In genomic region chr5:129051910-129052309, GRCm38 (mm10) we compare ENCODE assay signal across 34 mouse cellular contexts. TPM values are rescaled to one million over a fixed set of nuclear protein-coding genes. Genes with fewer than 3 reads are reported as not detected.
DNase-seq lines count a peak whose midpoint lies in the region; ATAC-seq and TF ChIP-seq lines count a peak whose summit lies in the region.
"Had no signal": no experiment of that assay in that cellular context is flagged by ENCODE, and none has a peak within 500 bp of the region (broad histone marks: within the 10 kb centered on the region; RNA-seq: fewer than 3 reads in every experiment).

No protein-coding gene starts in this region.

- 91% methylated on average over 3 of the region's 3 CpGs for WGBS in forebrain, postnatal 0 days
- 86% methylated on average over 3 of the region's 3 CpGs for WGBS in forebrain, embryonic 11.5 days
- 84% methylated on average over 3 of the region's 3 CpGs for WGBS in midbrain, postnatal 0 days
- WGBS in midbrain, embryonic 10.5 days, result 91% methylated on average over 3 of the region's 3 CpGs

- H3K9ac ChIP-seq in forebrain, postnatal 0 days, result no peak overlapping the region
- H3K9ac ChIP-seq in forebrain, embryonic 11.5 days (ENCODE audit: low read length), result no peak overlapping the region
- H3K9ac ChIP-seq in midbrain, postnatal 0 days (replicated peaks; ENCODE audit: low read length, poor library complexity, severe bottlenecking), result no peak overlapping the region
- H3K9ac ChIP-seq: embryonic facial prominence, embryonic 15.5 days; heart, embryonic 12.5 days; kidney, embryonic 15.5 days; limb, embryonic 15.5 days; liver, embryonic 13.5 days had no signal

- no peaks in the 10 kb centered on the region for H3K27me3 ChIP-seq in forebrain, postnatal 0 days (ENCODE audit: insufficient read depth, low read length)
- H3K27me3 ChIP-seq in forebrain, embryonic 11.5 days (ENCODE audit: control insufficient read depth, insufficient read depth, low read length), result no peaks in the 10 kb centered on the region
- no peaks in the 10 kb centered on the region for H3K27me3 ChIP-seq in midbrain, postnatal 0 days (ENCODE audit: insufficient read depth, low read length)
- no peaks in the 10 kb centered on the region; the same call in 1 of the 2 replicates for H3K27me3 ChIP-seq in midbrain, embryonic 10.5 days (ENCODE audit: low read depth, poor library complexity, severe bottlenecking)
- H3K27me3 ChIP-seq: embryonic facial prominence, embryonic 15.5 days; limb, embryonic 15.5 days; neural tube, embryonic 13.5 days had no signal

- no peak for DNase-seq in forebrain, postnatal 0 days
- DNase-seq in forebrain, embryonic 11.5 days (ENCODE audit: low spot score), result no peak
- no peak for DNase-seq in midbrain, postnatal 0 days (ENCODE audit: low spot score)
- DNase-seq in midbrain, embryonic 10.5 days (ENCODE audit: low spot score), result no peak
- peak; percentile 63 for DNase-seq in R1 (ENCODE audit: low read depth, low spot score)
- no peak for DNase-seq in frontal cortex, adult 2 months (ENCODE audit: extremely low spot score in 1 of 2, low spot score in 1 of 2)
- DNase-seq in lung, postnatal 14 days, result no peak
- DNase-seq: adrenal gland, adult 2 months; adrenal gland, postnatal 36 days; cerebellum, adult 2 months; cerebellum, postnatal 14 days; gastrocnemius, adult 2 months; gastrocnemius, postnatal 36 days; heart, adult 2 months; heart, postnatal 4 days; kidney, adult 11 months; kidney, postnatal 25 days; liver, embryonic 13.5 days; lung, adult 18-20 months; right cerebral cortex, postnatal 4 days had no signal

- no peak overlapping the region for H3K4me2 ChIP-seq in forebrain, postnatal 0 days (ENCODE audit: low read depth)
- no peak overlapping the region for H3K4me2 ChIP-seq in forebrain, embryonic 11.5 days (ENCODE audit: low read depth, low read length, severe bottlenecking)
- H3K4me2 ChIP-seq in midbrain, postnatal 0 days (ENCODE audit: low read depth, low read length, poor library complexity, severe bottlenecking), result no peak overlapping the region
- H3K4me2 ChIP-seq: embryonic facial prominence, embryonic 15.5 days; heart, embryonic 12.5 days; kidney, embryonic 15.5 days; limb, embryonic 15.5 days; liver, embryonic 13.5 days had no signal

- H3K4me1 ChIP-seq in forebrain, postnatal 0 days (ENCODE audit: insufficient read depth), result peaks cover 16% of the 10 kb centered on the region
- no peaks in the 10 kb centered on the region for H3K4me1 ChIP-seq in forebrain, embryonic 11.5 days (replicated peaks; ENCODE audit: control insufficient read depth, insufficient read depth, low read length)
- H3K4me1 ChIP-seq in midbrain, postnatal 0 days (ENCODE audit: insufficient read depth, low read length), result 0 out of 2 replicates have a peak, but pooled peaks cover 3% of the 10 kb centered on the region
- peaks cover 31% of the 10 kb centered on the region for H3K4me1 ChIP-seq in midbrain, embryonic 10.5 days
- H3K4me1 ChIP-seq: embryonic facial prominence, embryonic 15.5 days; heart, embryonic 12.5 days; kidney, embryonic 15.5 days; limb, embryonic 15.5 days; liver, embryonic 13.5 days had no signal

- no peak overlapping the region for H3K4me3 ChIP-seq in forebrain, postnatal 0 days (ENCODE audit: low read depth, low read length)
- no peak overlapping the region for H3K4me3 ChIP-seq in forebrain, embryonic 11.5 days (ENCODE audit: low read depth, low read length)
- H3K4me3 ChIP-seq in midbrain, postnatal 0 days (ENCODE audit: low read depth, low read length), result no peak overlapping the region
- H3K4me3 ChIP-seq in midbrain, embryonic 10.5 days, result no peak overlapping the region
- H3K4me3 ChIP-seq: embryonic facial prominence, embryonic 15.5 days; gastrocnemius, adult 2 months; heart, adult 2 months; heart, embryonic 12.5 days; kidney, embryonic 15.5 days; limb, embryonic 10.5 days; limb, embryonic 15.5 days; liver, embryonic 13.5 days; myocyte; neural tube, embryonic 13.5 days had no signal

- TF ChIP-seq CTCF in forebrain, postnatal 0 days (IDR thresholded peaks at IDR 0.05; ENCODE audit: low read depth), result peak; percentile 31; the same call in 1 of the 2 replicates
- TF ChIP-seq CTCF in midbrain, postnatal 0 days (IDR thresholded peaks at IDR 0.05), result peak; percentile 43

- no peaks in the 10 kb centered on the region for H3K36me3 ChIP-seq in forebrain, postnatal 0 days (ENCODE audit: insufficient read depth)
- no peaks in the 10 kb centered on the region for H3K36me3 ChIP-seq in forebrain, embryonic 11.5 days (ENCODE audit: control insufficient read depth, insufficient read depth, low read length)
- H3K36me3 ChIP-seq in midbrain, postnatal 0 days (ENCODE audit: insufficient read depth, low read length), result no peaks in the 10 kb centered on the region
- no peaks in the 10 kb centered on the region for H3K36me3 ChIP-seq in midbrain, embryonic 10.5 days
- H3K36me3 ChIP-seq: embryonic facial prominence, embryonic 10.5 days; embryonic facial prominence, embryonic 15.5 days; G1E; heart, embryonic 12.5 days; kidney, embryonic 15.5 days; limb, embryonic 10.5 days; limb, embryonic 15.5 days; liver, embryonic 13.5 days; neural tube, embryonic 13.5 days had no signal

- no peaks in the 10 kb centered on the region for H3K9me3 ChIP-seq in forebrain, postnatal 0 days (ENCODE audit: low read length)
- no peaks in the 10 kb centered on the region for H3K9me3 ChIP-seq in forebrain, embryonic 11.5 days (ENCODE audit: control insufficient read depth, low read length)
- H3K9me3 ChIP-seq in midbrain, postnatal 0 days (ENCODE audit: low read length), result no peaks in the 10 kb centered on the region
- no peaks in the 10 kb centered on the region for H3K9me3 ChIP-seq in midbrain, embryonic 10.5 days (replicated peaks)
- H3K9me3 ChIP-seq: embryonic facial prominence, embryonic 10.5 days; embryonic facial prominence, embryonic 15.5 days; G1E; heart, embryonic 12.5 days; kidney, embryonic 15.5 days; limb, embryonic 10.5 days; limb, embryonic 15.5 days; liver, embryonic 13.5 days; neural tube, embryonic 13.5 days had no signal

- no peak for ATAC-seq in forebrain, postnatal 0 days
- no peak for ATAC-seq in forebrain, embryonic 11.5 days (replicated peaks; ENCODE audit: low FRiP score)
- ATAC-seq in midbrain, postnatal 0 days (ENCODE audit: low FRiP score), result no peak
- ATAC-seq: activated CD4-positive, CD25-positive, alpha-beta regulatory T cell, adult 4 months; CD4-positive, CD25-positive, alpha-beta regulatory T cell, adult 4 months; inflammation-experienced regulatory T-cells, adult 6 months; lung, postnatal 0 days had no signal

- no peak overlapping the region for H3K27ac ChIP-seq in forebrain, postnatal 0 days (ENCODE audit: low read depth, low read length)
- H3K27ac ChIP-seq in forebrain, embryonic 11.5 days (ENCODE audit: low read depth, low read length), result no peak overlapping the region
- no peak overlapping the region for H3K27ac ChIP-seq in midbrain, postnatal 0 days (ENCODE audit: low read depth, low read length)
- no peak overlapping the region for H3K27ac ChIP-seq in midbrain, embryonic 10.5 days (replicated peaks)
- H3K27ac ChIP-seq: embryonic facial prominence, embryonic 15.5 days; gastrocnemius, adult 2 months; heart, adult 2 months; kidney, embryonic 15.5 days; limb, embryonic 10.5 days; limb, embryonic 15.5 days; liver, embryonic 13.5 days; macrophage had no signal

RNA-seq across cellular contexts. Expression of gene Ran, which starts 32.0 kb away (rescaled TPM):
- total RNA-seq in forebrain, postnatal 0 days (2014; rRNA removed), result 258 and 312 TPM in 2 replicates
- 330 and 336 TPM in 2 replicates for polyA plus RNA-seq in forebrain, postnatal 0 days (2015; fragmentation: Nextera tagmentation; extraction: Ambion mirVana)
- 917 and 946 TPM in 2 replicates for polyA plus RNA-seq in forebrain, embryonic 11.5 days (2014; fragmentation: Nextera tagmentation; extraction: Ambion mirVana)
- 183 and 191 TPM in 2 replicates for total RNA-seq in midbrain, postnatal 0 days (2014; rRNA removed)
- polyA plus RNA-seq in midbrain, postnatal 0 days (2015; fragmentation: Nextera tagmentation; extraction: Ambion mirVana), result 287 and 295 TPM in 2 replicates
- 965 and 1,091 TPM in 2 replicates for polyA plus RNA-seq in midbrain, embryonic 10.5 days (2016; fragmentation: Nextera tagmentation; extraction: Ambion mirVana)
- polyA plus RNA-seq in frontal cortex, adult 2 months (2012; rRNA removed), result 132 and 137 TPM in 2 replicates

RNA-seq across cellular contexts. Expression of gene Stx2, which starts 43.5 kb away (rescaled TPM):
- 17.4 and 18.5 TPM in 2 replicates for total RNA-seq in forebrain, postnatal 0 days (2014; rRNA removed)
- polyA plus RNA-seq in forebrain, postnatal 0 days (2015; fragmentation: Nextera tagmentation; extraction: Ambion mirVana), result 9.4 and 12.5 TPM in 2 replicates
- polyA plus RNA-seq in forebrain, embryonic 11.5 days (2014; fragmentation: Nextera tagmentation; extraction: Ambion mirVana), result 29.6 and 32.3 TPM in 2 replicates
- 15.5 and 15.9 TPM in 2 replicates for total RNA-seq in midbrain, postnatal 0 days (2014; rRNA removed)
- 11.9 and 12.0 TPM in 2 replicates for polyA plus RNA-seq in midbrain, postnatal 0 days (2015; fragmentation: Nextera tagmentation; extraction: Ambion mirVana)
- polyA plus RNA-seq in midbrain, embryonic 10.5 days (2016; fragmentation: Nextera tagmentation; extraction: Ambion mirVana), result 26.5 and 26.6 TPM in 2 replicates
- 37.6 and 44.6 TPM in 2 replicates for polyA plus RNA-seq in frontal cortex, adult 2 months (2012; rRNA removed)

RNA-seq across cellular contexts. Expression of gene Adgrd1, which starts 44.6 kb away (rescaled TPM):
- 0.46 and 1.0 TPM in 2 replicates for total RNA-seq in forebrain, postnatal 0 days (2014; rRNA removed)
- 0.19 and 0.22 TPM in 2 replicates for polyA plus RNA-seq in forebrain, postnatal 0 days (2015; fragmentation: Nextera tagmentation; extraction: Ambion mirVana)
- polyA plus RNA-seq in forebrain, embryonic 11.5 days (2014; fragmentation: Nextera tagmentation; extraction: Ambion mirVana), result not detected in 2 replicates
- total RNA-seq in midbrain, postnatal 0 days (2014; rRNA removed), result 0.42 and 0.77 TPM in 2 replicates
- 0.17 and 0.26 TPM in 2 replicates for polyA plus RNA-seq in midbrain, postnatal 0 days (2015; fragmentation: Nextera tagmentation; extraction: Ambion mirVana)
- polyA plus RNA-seq in midbrain, embryonic 10.5 days (2016; fragmentation: Nextera tagmentation; extraction: Ambion mirVana), result 0.09 and 0.16 TPM in 2 replicates
- 1.9 and 2.2 TPM in 2 replicates for polyA plus RNA-seq in frontal cortex, adult 2 months (2012; rRNA removed)
- polyA plus RNA-seq: embryonic facial prominence, embryonic 10.5 days; G1E; limb, embryonic 10.5 days; macrophage had no signal
